Mouse (Mus musculus) neural tube, embryonic 10.5 days (tissue): ENCODE data around the gene Tgfbr2.

Source experiments
- DNase-seq: peaks from one replicate; pipeline ENCODE4 v3.0.0-alpha.2; 2017; ENCODE audit warnings: low spot score; ENCODE audit errors: extremely low spot score

Tgfbr2 gene

DNA sequence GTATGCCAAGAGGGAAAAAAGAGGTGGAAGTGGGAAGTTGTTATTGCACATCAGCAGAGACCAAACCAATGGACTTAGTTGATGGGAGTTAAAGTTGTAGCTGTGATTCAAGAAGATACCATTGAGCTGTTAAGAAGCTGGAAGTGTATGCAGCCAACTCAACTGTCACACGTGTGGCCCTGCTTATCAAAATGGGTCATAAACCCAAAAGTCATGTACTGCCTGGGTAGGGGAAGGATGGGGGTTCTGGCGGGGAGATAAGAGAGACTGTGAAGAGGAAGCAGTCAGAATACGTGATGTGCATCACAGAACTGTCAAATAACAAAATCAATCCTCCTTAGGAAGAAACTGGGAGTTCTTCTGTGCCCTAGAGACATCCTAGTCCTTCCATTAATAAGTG, 15.1 kb downstream of the Tgfbr2 start:
- no peak for DNase-seq

GRCm38 (mm10) chr9:116156501-116156900, 18.7 kb downstream of the Tgfbr2 start:
- no peak for DNase-seq

DNA sequence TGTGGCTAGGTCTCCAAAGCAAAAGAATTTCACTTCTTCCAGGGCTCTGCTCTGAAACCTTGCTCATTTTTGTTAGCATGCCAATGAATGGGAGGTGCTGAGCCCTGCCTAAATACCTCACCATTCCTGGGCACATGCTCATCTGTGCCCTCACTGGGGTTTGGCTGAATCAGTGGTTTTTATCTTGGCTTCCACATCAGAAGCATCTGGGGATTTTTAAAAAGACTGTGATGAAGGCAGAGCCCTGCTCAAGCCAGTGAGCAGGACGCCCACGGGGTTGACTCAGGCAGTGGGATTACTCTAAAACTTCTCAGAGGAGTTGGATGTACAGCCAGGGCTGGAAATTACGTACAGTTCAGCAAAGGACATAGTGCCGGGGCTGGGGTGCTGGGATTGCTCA, 22.3 kb downstream of the Tgfbr2 start:
- DNase-seq, result no peak

- no peak for DNase-seq
Observed at GRCm38 (mm10) chr9:116150725-116151396, 24.3 kb downstream of the Tgfbr2 start.

- DNase-seq, result no peak
Observed at GRCm38 (mm10) chr9:116148809-116149208, 26.4 kb downstream of the Tgfbr2 start.

GRCm38 (mm10) chr9:116146235-116146634, 28.9 kb downstream of the Tgfbr2 start:
- DNase-seq, result no peak

- no peak for DNase-seq
Observed at GRCm38 (mm10) chr9:116145231-116145641, 29.9 kb downstream of the Tgfbr2 start.

GRCm38 (mm10) chr9:116140422-116140821, 34.7 kb downstream of the Tgfbr2 start:
- no peak for DNase-seq

- no peak for DNase-seq
Observed at GRCm38 (mm10) chr9:116139549-116139948, 35.6 kb downstream of the Tgfbr2 start.

- peak; percentile 59 for DNase-seq
Observed at GRCm38 (mm10) chr9:116138595-116139134, 36.5 kb downstream of the Tgfbr2 start.

GRCm38 (mm10) chr9:116137645-116138044, 37.5 kb downstream of the Tgfbr2 start:
- no peak for DNase-seq

DNA sequence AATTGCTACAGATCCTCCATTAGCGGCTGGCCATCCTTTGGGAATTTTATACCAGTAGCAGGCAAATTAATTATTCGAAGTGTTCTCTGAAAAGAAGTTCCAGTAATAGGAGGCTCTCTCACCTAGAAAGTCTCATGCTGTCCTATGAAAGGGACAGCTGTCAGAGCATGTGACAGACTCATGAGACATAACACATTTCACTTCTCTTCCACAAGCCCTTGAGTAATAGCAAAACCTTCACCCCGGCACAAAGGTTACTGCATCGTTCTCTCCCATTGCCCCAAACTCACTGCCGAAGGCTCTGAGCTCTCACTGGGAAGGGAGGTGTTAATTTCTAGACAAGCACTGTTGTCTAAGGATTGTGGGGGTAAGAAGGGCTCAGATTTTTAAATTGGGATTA, 38.3 kb downstream of the Tgfbr2 start:
- no peak for DNase-seq

DNA sequence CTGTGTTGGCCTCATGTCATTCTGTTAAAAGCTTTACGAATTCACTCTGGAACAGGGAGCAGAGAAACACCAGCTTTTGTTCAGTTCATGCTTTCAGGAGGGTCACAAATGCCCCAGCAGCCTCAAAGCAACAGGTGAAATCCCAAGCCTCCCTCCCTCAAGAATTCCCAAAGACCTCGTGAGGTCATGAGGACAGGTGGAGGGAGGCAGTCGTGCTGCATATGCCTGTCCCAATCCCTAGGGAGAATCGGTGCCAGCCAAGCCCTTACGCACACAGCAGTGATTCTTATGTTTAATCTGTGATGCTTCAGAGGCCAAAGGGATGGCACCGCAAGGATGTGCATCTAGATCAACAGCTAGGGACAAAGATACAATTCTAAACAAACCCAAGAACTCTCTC, 39.0 kb downstream of the Tgfbr2 start:
- no peak for DNase-seq

DNA sequence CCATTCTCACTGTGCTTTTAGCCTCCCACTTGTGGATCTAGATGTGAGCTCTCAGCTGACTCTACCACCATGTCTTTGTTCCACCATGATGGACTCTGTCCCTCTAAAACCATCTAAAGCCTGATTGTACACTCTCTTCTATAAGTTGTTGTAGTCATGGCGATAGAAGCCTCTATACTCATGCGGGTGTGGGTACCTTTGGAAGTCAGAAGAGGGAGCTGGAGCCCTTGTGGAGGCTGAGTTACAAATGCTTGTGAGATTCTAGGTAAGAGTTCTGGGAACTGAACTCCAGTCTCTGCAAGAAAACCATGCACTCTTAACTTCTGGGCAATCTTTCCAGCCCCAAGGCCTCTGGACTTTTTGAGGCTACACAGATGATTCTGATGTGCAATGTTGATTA, 40.7 kb downstream of the Tgfbr2 start:
- DNase-seq, result no peak

GRCm38 (mm10) chr9:116133312-116133980, 41.7 kb downstream of the Tgfbr2 start:
- no peak for DNase-seq

GRCm38 (mm10) chr9:116128886-116129285, 46.3 kb downstream of the Tgfbr2 start:
- no peak for DNase-seq

GRCm38 (mm10) chr9:116128311-116128710, 46.8 kb downstream of the Tgfbr2 start:
- no peak for DNase-seq

GRCm38 (mm10) chr9:116126494-116126893, 48.7 kb downstream of the Tgfbr2 start:
- DNase-seq, result no peak

DNA sequence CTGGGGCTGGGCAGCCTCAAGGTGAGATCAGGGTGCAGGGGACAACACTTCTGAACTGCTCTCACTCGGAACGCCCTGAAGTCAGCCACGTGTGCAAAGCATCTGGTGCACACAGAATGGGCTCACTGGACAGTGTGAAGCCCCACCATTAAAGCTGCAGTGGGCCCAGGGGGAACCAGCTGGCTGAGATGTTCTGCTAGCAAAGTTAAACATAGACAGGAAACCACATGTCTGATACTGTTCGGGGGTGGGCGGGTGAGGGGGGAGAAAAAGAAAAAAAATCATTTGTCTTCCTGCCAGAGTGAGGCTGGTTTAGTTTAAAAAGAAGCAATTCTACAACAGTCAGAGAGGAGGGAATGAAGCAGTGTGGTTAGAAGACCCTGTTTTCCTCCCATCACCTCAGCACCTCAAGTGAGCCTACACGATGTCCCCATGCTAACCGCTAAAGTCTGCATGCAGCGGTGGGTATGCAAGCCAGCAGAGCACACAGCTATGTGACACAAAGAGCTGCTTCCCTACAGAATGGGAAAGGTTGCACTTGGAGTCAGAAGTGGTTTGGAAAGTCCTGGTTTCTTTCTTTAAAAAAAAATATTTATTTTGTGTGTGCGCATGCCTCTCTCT, 52.1 kb downstream of the Tgfbr2 start:
- peak; percentile 34 for DNase-seq

DNA sequence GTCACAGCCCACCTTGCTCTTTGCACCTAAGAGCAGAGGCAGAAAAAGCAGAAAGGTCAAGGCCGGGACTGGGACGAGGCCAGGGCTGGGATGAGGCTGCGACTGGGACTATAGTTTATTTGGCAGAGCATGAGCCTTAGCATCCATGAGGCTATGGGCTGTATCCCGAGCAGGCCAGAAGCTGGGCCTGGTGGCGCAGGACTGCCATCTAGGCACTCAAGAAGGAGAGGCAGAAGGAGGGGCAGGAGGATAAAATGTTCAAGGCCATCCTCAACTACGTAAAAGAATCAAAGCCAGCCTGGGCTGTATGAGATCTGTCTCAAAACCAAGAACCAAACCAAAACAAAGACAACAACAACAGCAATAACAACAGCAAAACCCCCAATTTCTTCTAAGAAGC, 52.6 kb downstream of the Tgfbr2 start:
- DNase-seq, result no peak

- no peak for DNase-seq
Observed at GRCm38 (mm10) chr9:116121472-116121871, 53.7 kb downstream of the Tgfbr2 start.

DNA sequence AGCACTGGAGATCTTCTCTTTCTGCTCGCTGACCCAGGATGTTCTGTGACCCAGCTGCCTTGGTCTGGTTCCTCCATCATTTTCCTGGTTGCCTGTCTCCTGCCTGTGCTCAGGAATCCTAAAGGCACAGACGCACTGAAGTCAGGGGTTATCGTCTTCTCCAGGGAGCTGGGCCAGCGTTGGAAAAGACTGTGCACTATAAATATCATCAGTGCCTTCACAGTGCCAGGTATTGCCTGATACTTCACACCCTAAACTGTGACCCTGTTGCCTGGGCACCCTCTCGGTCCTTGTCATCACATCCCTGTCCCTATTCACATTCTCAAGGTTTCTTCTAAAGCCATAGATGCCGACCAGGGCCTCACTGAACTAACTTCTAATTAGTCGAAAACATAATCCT, 55.2 kb downstream of the Tgfbr2 start:
- DNase-seq, result no peak
